Mouse (Mus musculus) cerebellum, postnatal 36 days (tissue): Measurements from ENCODE around the gene Mageb4.
"Not testable (repeated sequence)": the region's sequence is repeated elsewhere in the genome, so short reads cannot be mapped to it uniquely, and the experiment has no call there.

Source experiments
- DNase-seq, 2 experiments: peaks; one replicate each; pipeline ENCODE4 v3.0.0; 2021 to 2022; ENCODE audit warnings: mixed read lengths in 2 of 2

The Mageb4 gene

DNA sequence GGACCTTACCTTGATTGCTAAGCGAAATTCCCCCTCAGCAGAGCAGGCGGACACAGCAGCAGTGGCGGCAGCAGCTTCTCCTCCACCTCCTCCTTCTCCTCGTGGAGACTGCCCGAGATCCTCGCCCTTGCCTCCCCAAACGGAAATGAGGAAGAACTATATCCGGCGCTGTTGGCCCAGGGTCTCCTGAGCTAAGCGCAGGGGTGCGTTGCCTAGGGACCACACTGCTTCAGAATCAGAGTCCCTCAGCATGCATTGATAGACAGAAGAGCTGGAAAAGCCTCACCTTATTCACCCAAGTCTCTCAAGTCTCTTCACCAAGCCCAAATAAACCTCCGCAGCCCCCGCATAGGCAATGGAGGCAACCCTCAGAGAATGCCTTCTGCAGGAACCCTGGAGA is at the start of gene Mageb4:
Mageb4 (minus strand) TSS at position 101 of the 400 bp plus-strand sequence.
- DNase-seq, result not testable (repeated sequence)

DNA sequence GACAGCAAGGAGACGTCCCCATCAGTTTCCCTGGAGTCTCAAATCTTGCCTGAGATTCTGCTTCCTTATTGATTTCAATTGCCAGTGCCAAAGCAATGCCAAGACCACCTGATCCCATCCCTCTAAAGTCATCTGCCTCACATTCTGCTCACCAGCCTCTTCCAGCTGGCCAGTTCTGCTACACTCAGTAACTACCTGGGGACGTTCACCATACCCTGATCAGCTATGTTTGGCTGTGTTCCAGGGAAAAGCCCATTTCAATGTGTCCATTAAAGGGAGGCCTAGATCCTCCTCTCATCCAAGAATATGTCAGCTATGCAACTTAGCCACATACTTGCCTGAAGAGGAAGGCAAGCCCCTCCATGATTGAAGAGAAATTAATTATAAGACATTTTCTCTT is 20.3 kb downstream of the Mageb4 start:
- DNase-seq, result not testable (repeated sequence)

DNA sequence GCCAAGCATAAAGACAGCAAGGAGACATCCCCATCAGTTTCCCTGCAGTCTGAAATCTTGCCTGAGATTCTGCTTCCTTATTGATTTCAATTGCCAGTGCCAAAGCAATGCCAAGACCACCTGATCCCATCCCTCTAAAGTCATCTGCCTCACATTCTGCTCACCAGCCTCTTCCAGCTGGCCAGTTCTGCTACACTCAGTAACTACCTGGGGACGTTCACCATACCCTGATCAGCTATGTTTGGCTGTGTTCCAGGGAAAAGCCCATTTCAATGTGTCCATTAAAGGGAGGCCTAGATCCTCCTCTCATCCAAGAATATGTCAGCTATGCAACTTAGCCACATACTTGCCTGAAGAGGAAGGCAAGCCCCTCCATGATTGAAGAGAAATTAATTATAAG is 58.9 kb downstream of the Mageb4 start:
- not testable (repeated sequence) for DNase-seq

DNA sequence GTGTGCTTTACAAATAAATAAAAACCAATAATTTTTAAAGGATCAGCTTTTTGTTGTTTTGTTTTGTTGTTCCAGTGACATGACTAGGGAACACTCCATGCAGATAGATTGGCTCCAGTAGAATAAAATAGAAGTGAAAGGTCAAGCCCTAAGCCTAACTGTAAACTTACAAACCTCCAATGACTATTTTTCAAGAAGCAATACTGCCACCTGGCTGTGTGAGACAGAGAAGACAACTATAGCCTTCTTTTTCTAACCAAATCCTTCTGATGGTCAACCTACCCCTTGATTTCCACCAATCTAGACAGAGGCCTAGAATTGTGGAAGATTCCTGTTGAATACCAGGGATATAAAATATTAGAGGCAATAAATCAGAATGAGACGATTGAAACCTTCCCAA is 67.6 kb downstream of the Mageb4 start:
- DNase-seq, result no peak
